Mouse (Mus musculus): ENCODE data around the gene Mylk.

Gene Mylk

GRCm38 (mm10) chr16:35033809-35034577 lies 289.0 kb downstream of the Mylk start:
- no peak for DNase-seq

GRCm38 (mm10) chr16:35034971-35035370 lies 290.0 kb downstream of the Mylk start:
- peak; percentile 27 for DNase-seq

- DNase-seq, result no peak
Measured at GRCm38 (mm10) chr16:35036754-35037153, 291.7 kb downstream of the Mylk start.

GRCm38 (mm10) chr16:35038343-35039057 lies 293.5 kb downstream of the Mylk start:
- no peak for DNase-seq

GRCm38 (mm10) chr16:35040154-35040553 lies 295.1 kb downstream of the Mylk start:
- DNase-seq, result no peak

- peak; percentile 38 for DNase-seq
Measured at GRCm38 (mm10) chr16:35041001-35041400, 296.0 kb downstream of the Mylk start.

- DNase-seq, result no peak
Measured at GRCm38 (mm10) chr16:35046081-35046775, 301.2 kb downstream of the Mylk start.

GRCm38 (mm10) chr16:35047272-35047969 lies 302.4 kb downstream of the Mylk start:
- no peak for DNase-seq

- peak; percentile 23 for DNase-seq
Measured at GRCm38 (mm10) chr16:35051066-35051465, 306.1 kb downstream of the Mylk start.

Measured in kidney, postnatal 14 days (tissue).